Mouse (Mus musculus) hindlimb bud, embryonic 11.5 days (tissue): ENCODE data around the gene Dcaf7.

Source experiments
- DNase-seq: peaks from one replicate; pipeline ENCODE4 v3.0.0-alpha.2; 2012; ENCODE audit warnings: low read depth, low spot score; ENCODE audit errors: extremely low spot score

The Dcaf7 gene

GRCm38 (mm10) chr11:106044349-106044748 lies 7.7 kb downstream of the Dcaf7 start:
- no peak for DNase-seq

GRCm38 (mm10) chr11:106045256-106045655 lies 8.6 kb downstream of the Dcaf7 start:
- no peak for DNase-seq

- no peak for DNase-seq
Measured at GRCm38 (mm10) chr11:106045780-106046179, 9.1 kb downstream of the Dcaf7 start.

GRCm38 (mm10) chr11:106046584-106046983 lies 9.9 kb downstream of the Dcaf7 start:
- no peak for DNase-seq

- no peak for DNase-seq
Measured at GRCm38 (mm10) chr11:106053921-106054320, 17.2 kb downstream of the Dcaf7 start.

- no peak for DNase-seq
Measured at GRCm38 (mm10) chr11:106054600-106054999, 17.9 kb downstream of the Dcaf7 start.

DNA sequence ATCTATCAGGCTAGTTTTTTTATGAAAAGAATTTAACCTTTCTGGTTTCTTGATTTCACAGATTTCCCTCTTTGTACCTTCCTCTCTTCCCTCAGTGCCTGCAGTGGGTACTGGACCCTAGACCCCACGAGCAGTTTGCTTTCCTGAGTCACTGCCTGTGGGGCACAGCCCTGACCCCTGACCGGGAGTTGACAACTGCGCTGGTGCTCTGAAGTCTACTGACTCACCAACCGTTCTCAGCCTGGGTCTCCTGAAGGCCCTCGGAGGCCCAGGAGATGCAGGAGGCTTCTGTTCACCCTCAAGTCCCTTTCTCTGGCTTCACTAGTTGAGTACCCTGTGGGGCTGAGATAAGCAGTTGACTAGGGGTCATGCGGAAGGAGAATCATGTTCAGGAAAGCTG lies 18.7 kb downstream of the Dcaf7 start:
- no peak for DNase-seq

GRCm38 (mm10) chr11:106056819-106057491 lies 20.3 kb downstream of the Dcaf7 start:
- no peak for DNase-seq

GRCm38 (mm10) chr11:106058020-106058419 lies 21.3 kb downstream of the Dcaf7 start:
- DNase-seq, result no peak

DNA sequence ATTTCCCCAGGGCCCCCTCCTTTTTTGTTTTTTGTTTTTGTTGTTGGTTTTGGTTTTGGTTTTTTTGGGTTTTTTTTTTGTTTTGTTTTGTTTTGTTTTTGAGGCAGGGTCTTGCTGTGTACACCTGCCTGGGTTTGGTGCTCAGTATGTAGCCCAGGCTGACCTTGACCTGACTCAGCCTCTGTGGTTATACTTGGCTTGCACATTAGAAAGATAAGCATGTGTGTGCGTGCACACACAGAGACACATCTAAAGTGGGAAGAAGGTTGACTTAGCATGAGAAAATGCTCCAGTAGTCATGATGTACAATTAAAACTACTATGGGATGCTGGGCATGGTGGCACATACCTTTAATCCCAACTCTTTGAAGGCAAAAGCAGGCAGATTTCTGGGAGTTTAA lies 23.9 kb downstream of the Dcaf7 start:
- DNase-seq, result no peak

- no peak for DNase-seq
Measured at GRCm38 (mm10) chr11:106061311-106061710, 24.6 kb downstream of the Dcaf7 start.

DNA sequence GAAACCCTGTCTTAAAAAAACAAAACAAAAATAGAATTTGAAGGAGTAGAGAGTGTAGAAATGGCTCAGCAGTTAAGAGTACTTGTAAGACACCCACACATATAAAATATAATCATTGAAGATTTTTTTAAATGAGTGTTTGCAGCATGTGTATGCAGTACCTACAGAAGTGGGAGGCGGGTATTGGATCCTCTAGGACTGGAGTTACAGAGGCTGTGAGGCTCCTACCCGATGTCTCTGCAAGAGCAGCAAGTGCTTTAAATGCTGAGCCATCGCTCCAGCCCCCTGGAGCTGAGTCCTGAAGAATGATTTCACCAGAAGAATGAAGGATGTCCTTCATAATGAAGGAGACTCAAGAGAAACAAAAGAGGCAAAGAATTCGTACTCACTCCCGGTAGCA lies 27.1 kb downstream of the Dcaf7 start:
- DNase-seq, result no peak

GRCm38 (mm10) chr11:106065073-106065922 lies 28.6 kb downstream of the Dcaf7 start:
- DNase-seq, result no peak

- peak; percentile 83 for DNase-seq
Measured at GRCm38 (mm10) chr11:106065923-106066571, 29.4 kb downstream of the Dcaf7 start, which contains the start of gene Taco1. Taco1 (plus strand) TSS chr11:106066061.

- peak; percentile 96 for DNase-seq
Measured at GRCm38 (mm10) chr11:106066616-106067015, 29.9 kb downstream of the Dcaf7 start.

DNA sequence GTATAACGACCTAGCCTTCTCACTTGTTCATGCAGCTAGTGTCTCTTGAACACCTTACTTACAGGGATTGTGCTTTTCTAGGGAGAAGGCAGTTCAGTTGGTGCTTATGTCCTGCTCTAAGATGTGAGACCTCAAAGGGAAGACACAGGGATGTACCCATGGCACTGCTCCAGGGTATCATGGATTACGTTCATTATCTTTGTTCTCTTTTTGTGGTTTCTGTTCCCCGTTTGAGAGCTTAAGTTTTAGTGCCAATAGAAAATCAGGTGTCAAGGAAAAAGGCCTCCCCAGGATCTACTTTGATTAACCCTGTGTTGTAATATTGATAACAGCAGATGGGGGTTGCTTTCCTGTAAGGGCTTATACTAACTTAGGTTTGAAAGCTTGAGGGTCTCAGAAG lies 37.1 kb downstream of the Dcaf7 start:
- DNase-seq, result no peak

GRCm38 (mm10) chr11:106076321-106076720 lies 39.6 kb downstream of the Dcaf7 start:
- DNase-seq, result no peak

GRCm38 (mm10) chr11:106083708-106084701 lies 47.3 kb downstream of the Dcaf7 start, which contains the start of gene Map3k3:
Map3k3 (plus strand) TSS chr11:106084613.
- DNase-seq, result peak; percentile 95

GRCm38 (mm10) chr11:106084911-106085561 lies 48.4 kb downstream of the Dcaf7 start:
- DNase-seq, result no peak

DNA sequence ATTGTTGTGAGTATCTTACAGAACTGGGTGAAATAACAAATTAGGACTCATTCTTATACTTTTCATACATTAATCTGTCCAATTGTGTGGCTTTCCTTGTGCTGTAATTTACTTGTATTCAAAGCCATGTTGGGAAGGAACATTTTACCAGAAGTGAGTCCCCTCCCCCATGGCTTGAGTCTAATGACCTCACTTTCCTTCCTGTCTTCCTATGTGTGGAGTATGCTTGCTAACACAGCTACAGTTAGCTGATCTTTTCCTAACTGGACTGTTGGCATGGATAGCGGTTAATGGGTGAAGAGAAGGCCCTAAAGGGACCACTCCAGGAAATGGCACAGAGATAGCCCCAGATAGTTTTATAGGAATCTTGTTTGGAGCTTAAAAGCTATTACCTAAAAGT lies 61.6 kb downstream of the Dcaf7 start:
- DNase-seq, result no peak
